Mouse (Mus musculus): ENCODE results near the gene Psmb5.

The Psmb5 gene

DNA sequence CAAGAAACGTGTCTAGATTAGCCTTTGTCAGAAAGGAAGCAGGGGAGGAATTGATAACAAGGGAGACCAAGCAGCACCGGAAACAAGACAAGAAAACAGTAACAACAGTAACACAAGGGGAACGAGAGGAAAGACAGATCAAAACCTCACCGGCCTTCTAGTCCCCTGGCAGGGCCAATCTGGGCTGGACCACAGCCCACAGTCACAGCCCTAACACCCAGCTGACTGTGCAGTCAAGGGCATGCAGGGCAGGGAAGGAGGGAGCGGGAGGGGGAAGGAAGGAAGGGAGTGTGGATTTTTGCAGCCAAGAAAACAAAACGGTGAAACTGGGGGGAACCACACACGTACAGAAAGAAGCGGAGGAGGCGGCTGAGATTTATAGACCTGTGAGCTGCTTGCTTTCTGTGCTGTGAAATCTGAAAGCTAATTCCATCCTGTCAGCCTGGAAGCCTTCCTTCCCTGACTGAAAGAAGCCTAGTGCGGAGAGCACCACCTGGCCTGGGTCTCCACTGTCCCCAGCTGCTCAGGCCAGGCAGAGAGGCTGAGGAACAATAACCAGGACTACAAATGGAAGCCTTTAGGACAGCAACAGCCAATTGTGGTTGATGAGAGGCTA is 25.4 kb downstream of the Psmb5 start:
- no peak for DNase-seq (ENCODE audit: low read depth, low spot score)

DNA sequence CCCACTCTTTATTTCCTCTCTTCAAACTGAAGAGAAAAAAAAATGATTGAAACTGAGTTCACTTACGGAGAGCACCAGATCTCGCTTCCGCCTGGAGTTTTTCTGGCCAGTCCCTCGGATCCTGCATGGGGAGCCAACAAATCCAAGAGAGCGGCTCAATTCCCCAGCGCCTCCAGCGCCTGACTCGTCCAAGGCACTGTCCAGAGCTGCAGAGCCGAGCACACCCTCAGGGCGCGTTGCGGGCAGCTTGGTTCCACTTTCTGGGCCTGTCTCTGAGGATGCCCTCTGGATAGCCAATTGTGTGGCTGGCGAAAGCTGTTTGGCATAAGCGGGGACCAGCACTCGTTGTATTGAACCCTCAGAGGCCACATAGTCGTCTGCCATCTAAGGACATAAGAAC is 26.8 kb downstream of the Psmb5 start:
- no peak for DNase-seq (ENCODE audit: low read depth, low spot score)

DNA sequence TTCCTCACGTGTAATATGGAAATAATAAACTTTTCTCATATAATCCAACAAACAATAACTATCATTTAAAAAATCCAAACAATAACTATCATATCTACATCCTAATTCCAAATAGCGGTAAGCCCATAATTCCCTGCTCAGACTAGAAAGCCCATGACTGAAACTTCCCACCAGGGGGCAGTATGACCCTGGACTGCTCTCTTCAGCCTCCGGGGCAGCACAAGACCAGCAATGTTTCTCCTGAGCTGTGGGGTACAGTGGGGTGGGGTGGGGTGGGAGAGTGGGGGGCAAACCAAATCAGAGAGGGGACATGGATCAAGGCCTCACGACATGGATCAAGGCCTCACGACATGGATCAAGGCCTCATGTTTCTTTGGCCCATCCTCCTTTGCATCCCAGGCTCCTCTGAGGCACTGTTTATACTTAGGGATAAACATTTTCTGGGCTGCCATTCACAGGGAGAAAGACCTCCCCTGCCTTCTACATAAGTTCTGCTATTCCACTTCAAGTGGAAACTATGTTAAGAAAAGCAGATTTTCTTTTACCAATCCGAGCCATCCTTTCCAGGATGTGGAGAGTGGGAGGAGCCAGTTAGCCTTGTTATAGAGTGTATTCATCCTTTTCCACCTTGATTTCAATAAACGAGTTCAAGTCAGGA is 34.0 kb downstream of the Psmb5 start:
- peak; percentile 80 for DNase-seq (ENCODE audit: low read depth, low spot score)

DNA sequence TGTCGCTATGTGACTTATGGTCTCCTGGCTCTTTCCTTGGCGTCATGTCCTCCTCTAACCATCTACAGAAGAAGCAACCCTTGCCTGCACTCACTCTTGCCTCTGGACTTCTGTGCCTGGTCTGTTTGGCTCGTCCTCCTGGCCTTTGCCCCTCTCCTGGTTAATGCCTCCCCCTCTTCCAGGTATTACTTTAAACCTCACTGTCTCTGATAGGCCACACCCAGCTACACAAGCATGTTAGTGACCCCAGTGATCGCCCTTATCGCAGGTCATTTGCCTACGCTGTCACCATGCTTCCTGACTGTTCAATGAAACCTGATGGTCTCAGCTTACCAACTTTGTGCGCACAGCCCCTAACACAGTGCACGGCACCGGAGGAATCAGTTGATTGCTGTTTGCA is 35.3 kb downstream of the Psmb5 start:
- DNase-seq (ENCODE audit: low read depth, low spot score), result no peak

DNA sequence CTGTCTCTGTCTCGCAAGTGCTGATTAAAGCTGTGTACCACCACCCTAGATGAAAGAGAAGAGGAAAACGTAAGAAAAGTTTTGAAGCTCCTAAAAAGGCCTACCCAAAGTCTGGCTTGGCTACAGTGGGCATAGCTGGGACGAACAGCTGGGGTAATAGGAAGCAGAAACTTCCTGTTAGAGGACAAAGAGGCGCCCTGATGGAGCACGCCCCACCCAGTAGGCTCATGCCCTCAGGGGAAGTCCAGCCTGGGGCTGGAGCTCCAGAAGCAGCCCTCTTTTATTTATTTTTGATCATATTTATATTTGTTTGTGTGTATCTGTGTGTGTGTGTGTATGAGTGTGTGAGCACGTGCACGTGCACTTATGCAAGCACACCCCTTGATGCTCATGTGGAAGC is 38.2 kb downstream of the Psmb5 start:
- DNase-seq (ENCODE audit: low read depth, low spot score), result no peak

DNA sequence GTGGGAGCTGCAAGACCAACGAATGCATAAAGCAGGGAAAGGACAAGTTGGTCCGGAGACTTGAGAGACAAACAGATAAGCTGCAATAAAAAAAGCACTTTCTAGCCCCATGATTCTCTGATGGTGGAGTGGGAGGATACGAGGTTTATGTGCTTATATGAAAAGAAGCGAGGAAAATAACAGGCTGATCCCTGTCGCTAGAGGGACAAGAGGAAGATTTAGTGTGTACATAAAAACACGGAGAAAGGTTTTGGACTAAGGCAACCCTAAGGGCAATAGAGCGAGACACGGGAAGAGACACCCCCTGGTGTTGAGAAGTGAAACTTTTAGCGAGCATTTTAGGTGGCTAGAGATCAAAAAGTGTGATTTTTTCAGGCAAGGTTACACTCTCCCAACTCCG is 39.8 kb downstream of the Psmb5 start:
- peak; percentile 80 for DNase-seq (ENCODE audit: low read depth, low spot score)

DNA sequence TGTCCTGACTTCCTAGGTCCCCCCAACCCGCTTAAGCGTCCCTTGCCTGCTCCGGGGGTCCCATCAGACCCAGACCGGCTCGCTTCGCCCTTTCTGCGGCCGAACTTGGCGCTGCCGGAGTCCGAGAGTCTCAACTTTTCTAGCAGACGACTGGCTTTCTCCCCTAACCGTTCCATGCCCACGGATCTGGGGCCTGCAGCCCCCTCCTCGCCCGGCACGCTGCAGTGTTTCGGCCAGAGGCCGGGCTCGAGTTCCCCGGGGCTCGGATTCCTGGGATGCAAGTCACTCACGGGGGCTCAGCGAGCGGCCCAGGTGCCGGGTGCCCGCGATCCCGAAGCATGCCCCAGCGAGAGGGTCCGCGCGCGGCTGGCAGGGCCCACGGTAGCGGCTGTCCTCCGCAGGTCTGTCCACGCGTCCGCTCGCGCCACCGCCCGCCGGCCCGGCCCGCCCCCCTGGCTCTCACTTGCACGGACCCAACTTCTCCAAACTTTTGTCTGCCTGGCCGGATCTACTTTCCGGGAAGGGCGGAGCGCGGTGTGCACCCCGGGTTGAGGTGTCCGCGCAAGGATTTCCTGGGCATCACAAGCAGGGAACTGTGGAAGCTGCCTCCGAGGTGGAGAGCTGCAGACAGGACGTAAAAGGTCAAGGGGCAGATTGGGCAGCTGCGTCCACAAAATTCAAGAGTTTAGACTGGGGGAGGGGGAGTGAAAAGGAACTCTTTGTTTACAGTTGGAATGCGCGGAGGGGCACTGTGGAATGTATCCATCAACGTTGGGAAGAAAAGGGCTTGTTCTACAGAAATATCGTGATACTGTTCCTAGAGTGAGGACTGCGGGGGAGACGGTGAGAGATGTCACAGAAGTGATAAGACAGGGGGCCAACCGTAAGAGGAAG is 40.5 kb downstream of the Psmb5 start, which contains the start of gene Ajuba:
TSS of gene Ajuba (minus strand) at position 470 of the 894 bp plus-strand sequence.
- peak; percentile 56 for DNase-seq (ENCODE audit: low read depth, low spot score)

DNA sequence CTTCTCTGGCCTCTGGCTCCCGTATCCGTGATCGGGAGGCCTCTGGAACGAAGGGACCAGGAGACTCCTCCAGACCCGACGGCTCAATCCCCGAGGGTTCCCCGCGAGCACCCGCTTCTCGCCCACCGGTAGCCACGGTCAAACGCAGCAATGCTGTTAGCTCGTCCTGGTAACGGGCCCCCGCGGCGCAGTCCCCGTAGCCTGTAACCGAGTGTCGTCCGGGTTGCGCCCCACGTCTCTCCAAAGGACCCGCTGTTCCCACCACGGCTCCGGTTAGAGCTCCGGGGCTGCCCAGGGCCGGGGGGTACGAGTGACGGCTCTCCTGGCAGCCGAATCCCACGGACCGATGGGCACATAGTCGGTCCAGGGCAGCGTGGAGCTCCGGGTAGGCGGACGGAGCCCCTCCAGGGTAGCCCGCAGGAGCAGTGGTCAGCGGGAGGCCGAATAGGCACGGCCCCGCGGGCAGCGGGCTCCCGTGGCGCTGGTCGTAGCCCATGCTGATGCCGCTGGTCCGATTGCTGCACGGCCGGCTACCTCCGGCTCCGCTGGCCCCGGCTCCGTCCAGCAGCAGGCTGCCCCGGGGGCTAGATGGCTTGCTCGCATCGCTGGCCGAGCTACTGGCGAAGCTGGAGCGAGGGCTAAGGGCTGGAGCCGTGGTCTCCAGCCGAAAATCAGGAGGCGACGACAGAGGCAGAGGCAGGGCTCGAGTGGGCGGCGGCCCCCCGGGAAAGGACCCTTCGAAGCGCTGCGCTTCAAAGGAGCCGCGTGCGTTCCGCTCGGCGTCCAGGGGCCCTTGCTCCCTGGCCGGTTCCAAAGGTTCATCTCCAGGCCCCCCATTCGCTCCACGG is 41.4 kb downstream of the Psmb5 start:
- peak; percentile 34 for DNase-seq (ENCODE audit: low read depth, low spot score)

DNA sequence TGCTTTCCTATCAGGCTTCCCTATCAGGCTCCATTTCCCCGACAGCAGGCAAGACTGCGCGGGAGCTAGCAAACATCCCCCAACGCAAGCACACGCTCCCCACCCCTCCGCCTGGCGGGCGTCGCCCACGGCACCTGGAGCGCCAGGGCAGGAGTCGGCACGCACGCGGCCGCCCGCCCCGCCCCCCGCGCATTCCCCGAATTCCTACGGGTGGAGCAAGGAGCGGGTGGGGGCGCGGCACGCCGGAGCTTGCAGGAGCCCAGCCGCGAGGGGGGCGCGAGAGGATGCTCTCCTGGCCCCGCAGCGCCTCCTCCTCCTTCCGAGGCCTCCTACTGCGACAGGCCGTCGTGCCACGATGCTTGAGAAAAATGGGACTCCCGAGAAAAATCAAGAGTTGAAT is 42.2 kb downstream of the Psmb5 start:
- DNase-seq (ENCODE audit: low read depth, low spot score), result peak; percentile 37

DNA sequence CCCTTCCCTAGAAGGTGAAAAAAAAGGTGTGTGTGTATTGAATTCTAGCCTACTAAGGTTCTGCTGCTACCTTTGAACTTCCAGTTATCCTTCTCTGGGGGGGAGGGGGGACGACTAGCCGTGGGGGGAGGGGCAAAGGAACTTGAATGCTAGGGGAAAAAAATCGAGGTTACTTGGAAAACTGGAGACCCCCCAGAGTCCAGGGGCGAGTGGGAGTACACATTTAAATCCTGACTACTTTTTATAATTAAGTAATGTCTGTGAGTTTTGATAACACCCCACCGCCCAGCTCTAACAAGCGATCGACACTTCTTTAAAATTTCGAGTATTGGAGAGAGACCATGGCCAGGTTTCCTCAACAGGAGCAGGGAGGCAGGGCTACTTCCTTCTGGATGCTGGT is 42.8 kb downstream of the Psmb5 start:
- DNase-seq (ENCODE audit: low read depth, low spot score), result no peak

DNA sequence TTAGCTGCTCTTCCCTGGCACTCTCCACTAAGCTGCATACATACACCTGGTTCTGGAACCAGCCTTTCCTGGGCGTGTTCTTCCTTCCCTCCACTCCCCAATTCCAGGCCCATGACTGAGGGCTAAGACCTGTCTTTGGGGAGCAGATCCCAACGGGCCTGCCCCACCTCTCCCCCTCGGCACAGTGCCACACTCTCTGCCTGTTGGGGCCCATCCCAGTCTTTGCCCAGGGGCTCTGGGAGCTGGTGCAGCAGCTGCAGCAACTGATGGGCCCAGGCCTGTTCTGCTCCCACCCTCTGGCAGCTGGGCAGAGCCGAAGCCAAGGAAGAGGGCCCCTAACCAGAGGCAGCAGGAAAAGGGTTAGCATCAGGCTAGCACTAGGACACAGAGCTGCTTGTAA is 43.6 kb downstream of the Psmb5 start:
- no peak for DNase-seq (ENCODE audit: low read depth, low spot score)

DNA sequence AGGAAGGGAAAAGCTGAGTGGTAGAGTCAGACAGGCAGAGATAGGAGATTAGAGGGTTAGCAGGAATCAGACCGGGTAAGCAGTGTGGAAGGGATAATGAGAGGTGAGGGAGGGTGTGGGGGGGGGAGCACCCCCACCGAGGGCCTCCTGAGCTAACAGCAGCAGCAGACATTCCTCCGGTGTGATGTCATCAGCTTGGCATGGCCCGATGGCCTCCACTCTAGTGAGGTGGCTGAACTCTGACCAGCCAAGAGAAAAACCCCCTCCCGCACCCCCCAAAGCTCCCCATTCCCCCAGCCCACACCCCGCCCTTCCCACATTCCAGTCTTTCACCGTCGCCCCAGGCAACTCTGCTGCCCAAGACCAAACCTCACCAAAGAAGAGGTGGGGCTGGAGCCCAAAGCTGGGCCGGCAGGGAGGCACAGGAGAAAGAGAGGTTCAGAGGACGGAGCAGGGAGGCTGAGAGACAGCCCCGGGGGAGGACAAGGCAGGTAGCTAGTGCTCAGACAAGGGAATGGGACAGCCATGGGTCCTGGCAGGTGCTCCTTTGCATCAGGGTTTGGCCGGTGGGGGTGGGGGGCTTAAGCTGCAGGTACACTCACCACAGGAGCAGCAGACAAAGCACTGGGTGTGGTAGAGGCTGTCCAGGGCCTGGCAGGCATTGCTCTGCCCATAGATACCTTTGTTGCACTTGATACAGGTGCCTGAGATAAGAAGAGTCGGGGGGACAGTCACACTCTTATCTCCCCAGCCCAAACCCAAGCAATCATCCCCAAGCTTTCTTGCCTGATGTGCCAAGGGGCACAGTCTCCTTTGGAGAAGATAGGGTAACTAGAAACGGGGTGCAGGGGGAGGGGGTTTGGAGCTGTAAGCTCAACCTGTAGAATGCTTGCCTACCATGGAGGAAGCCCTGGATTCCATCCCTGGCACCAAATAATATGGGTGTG is 44.8 kb downstream of the Psmb5 start:
- DNase-seq (ENCODE audit: low read depth, low spot score), result no peak

DNA sequence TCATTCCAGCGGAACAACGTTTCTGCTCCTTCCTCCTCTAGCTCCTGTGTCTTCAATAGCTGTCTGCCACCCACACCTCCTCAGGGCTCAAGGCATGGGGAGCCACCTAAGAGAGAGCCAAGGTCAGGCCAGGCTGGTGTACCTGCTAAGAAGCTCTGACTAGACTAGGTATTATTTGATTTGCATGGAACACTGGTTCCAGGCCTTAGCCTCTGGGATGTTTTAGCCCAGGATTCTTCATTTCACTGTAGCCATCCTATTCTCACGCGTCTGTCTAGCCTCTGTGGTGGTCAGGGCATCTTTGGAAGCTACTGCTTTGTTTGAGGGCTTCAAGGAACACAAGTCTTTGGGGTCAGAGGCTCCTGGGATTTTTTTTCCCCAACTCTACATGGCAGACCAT is 45.7 kb downstream of the Psmb5 start:
- no peak for DNase-seq (ENCODE audit: low read depth, low spot score)

DNA sequence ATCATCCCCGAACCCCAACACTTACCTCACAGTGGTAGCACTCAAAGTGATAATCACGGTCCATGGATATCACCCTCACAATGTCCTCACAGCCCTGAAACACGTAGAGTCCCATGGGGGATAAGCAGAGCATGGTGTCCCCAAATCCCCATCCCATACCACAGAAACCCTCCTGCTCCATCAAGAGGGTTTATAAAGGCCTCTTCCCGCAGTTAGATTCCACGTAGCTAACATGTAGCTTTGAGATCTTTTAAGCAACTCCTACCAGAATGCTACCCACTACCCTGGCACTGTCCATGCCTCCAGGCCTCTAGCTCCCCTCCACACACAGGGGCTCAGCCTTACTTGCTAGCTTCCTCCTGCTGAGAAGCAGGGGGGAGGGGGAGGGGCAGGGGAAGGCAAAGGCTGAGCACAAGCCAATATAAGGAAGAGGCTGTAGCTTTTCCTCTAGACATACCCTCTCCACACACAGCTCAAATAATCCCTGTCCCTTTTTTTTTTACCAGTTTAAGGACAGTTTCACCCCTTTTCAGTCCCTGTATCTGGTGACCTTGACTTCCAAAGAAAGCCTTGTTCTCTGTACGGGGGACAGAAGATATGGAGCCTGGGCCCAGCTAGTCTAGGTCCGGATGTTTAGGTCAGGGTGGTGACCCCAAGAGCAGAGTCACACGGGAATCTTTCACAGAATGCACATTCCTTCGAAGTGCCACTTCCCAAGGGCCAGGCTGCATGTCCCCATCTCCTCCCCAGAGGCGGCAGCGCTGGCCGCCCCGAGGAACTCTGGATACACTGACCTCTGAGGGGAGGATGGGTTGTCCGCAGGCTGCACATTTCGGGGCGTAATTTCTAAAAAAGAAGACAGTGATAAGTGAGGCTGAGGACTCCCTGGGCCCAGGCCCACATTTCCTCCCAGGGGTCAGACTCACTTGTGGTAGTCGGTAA is 48.1 kb downstream of the Psmb5 start:
- DNase-seq (ENCODE audit: low read depth, low spot score), result no peak

DNA sequence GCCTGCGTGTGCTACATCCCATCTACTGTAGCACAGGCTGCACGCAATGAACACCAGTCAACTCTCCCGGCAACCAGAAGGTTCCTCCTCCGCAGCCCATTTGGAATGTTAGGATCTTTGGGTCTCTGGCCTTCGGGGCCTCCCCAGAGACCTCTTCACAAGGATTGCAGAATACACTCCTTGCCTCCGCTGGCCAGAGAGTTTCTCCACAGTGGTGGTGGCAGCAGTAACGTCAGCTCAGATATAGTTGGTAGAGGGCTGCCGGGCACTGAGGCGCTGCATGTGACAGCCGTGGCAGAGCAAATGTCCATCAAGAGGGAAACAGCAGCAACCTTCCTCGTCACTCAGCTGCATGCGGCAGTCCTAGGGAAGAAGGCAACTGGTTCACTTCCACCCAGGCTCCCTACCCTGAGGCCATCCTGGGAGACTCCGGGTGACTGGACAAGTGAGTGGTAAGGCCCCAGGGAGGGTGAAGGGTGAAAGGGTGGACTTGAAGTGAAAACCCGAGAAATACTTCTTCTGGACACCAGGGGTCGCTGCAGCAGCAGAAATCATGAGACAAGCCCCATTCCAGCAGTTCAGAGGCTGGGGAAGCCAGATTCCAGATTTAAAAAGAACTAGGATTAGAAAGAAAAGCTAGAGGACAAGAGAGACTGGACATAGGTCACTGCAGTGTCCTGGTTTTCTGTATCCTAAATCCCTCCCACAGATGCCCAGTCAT is 49.0 kb downstream of the Psmb5 start:
- DNase-seq (ENCODE audit: low read depth, low spot score), result peak; percentile 83
